Mouse (Mus musculus) heart, embryonic 16.5 days (tissue): ENCODE results near the gene Slc9a8. TPM values are rescaled to one million over a fixed set of nuclear protein-coding genes. Genes with fewer than 3 reads are reported as not detected.

ENCODE experiments used
- ATAC-seq: fragments of 200-750 bp; cut with Nextera tagmentation; replicated peaks from 2 replicates; pipeline ENCODE4 v1.8.0; 2017; ENCODE audit warnings: moderate number of reproducible peaks; ENCODE audit not compliant: insufficient read depth, low FRiP score; ENCODE audit errors: extremely low read depth
- H3K27ac ChIP-seq: fragments of 300-500 bp; sonication (generic); 2 replicates; pipeline ENCODE4 v1.5.1; 2014; ENCODE audit warnings: mild to moderate bottlenecking, low read length, control low read depth, moderate library complexity
- H3K27me3 ChIP-seq: fragments of 300-500 bp; sonication (generic); 2 replicates; pipeline ENCODE4 v1.6.1; 2014; ENCODE audit warnings: low read length, mixed read lengths; ENCODE audit not compliant: control insufficient read depth, insufficient read depth
- H3K36me3 ChIP-seq: fragments of 300-500 bp; sonication (generic); 2 replicates; pipeline ENCODE4 v1.6.1; 2014; ENCODE audit not compliant: control insufficient read depth, insufficient read depth
- H3K4me1 ChIP-seq: fragments of 300-500 bp; sonication (generic); 2 replicates; pipeline ENCODE4 v1.6.1; 2014; ENCODE audit warnings: low read length, mixed read lengths; ENCODE audit not compliant: control insufficient read depth, insufficient read depth
- H3K4me2 ChIP-seq: fragments of 300-500 bp; sonication (generic); 2 replicates; pipeline ENCODE4 v1.6.1; 2014; ENCODE audit warnings: low read depth, mild to moderate bottlenecking, control low read depth, low read length
- H3K4me3 ChIP-seq: fragments of 300-500 bp; sonication (generic); 2 replicates; pipeline ENCODE4 v1.5.1; 2014; ENCODE audit warnings: mild to moderate bottlenecking, control low read depth, low read length
- H3K9ac ChIP-seq: fragments of 300-500 bp; sonication (generic); 2 replicates; pipeline ENCODE4 v1.6.1; 2014; ENCODE audit warnings: low read length, control low read depth
- H3K9me3 ChIP-seq: fragments of 300-500 bp; sonication (generic); replicated peaks from 2 replicates; pipeline ENCODE4 v1.6.1; 2016; ENCODE audit warnings: low read length; ENCODE audit not compliant: control insufficient read depth
- WGBS: fragments of 180-500 bp; shearing (Covaris S2); extraction: QIAGEN DNeasy Blood & Tissue Kit; methylation state at CpG from one replicate; pipeline ENCODE4 v1.1.7; 2014; 5-methylcytosine and 5-hydroxymethylcytosine counted together
- polyA plus RNA-seq: library from polyadenylated mRNA; unstranded; fragments of >200 nt; fragmentation: Nextera tagmentation; extraction: Ambion mirVana; gene quantifications from 2 replicates; pipeline ENCODE4 v1.2.1, GENCODE M21; 2015

The Slc9a8 gene
- polyA plus RNA-seq, 1 experiment from 2014 or later, result 19.1 TPM

DNA sequence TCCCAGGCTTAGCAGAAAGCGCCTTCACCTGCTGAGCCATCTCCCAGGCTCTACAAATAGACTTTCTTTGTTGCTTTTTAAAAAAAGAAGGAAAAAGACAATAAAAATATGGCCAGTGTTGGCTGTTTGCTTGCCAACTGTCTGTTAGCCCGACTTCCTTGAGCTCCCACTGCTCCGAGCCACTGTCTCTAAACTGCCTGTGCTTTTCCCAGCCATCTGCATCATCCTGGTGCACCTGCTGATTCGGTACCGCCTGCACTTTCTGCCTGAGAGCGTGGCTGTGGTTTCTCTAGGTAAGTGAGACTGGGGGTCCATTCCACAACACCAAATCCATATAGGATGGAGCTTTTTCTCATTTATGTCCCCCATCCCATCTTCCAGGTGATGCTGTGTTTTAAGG, 13.1 kb downstream of the Slc9a8 start:
- no peak overlapping the region for H3K4me2 ChIP-seq
- H3K9ac ChIP-seq, result no peak overlapping the region
- H3K27me3 ChIP-seq, result no peaks in the 10 kb centered on the region
- H3K4me1 ChIP-seq, result no peaks in the 10 kb centered on the region
- no peak for ATAC-seq
- H3K36me3 ChIP-seq, result peaks cover 19% of the 10 kb centered on the region
- no peak overlapping the region for H3K4me3 ChIP-seq
- no peak overlapping the region for H3K27ac ChIP-seq
- no peaks in the 10 kb centered on the region for H3K9me3 ChIP-seq
- WGBS, result 88% methylated on average over 6 of the region's 6 CpGs

DNA sequence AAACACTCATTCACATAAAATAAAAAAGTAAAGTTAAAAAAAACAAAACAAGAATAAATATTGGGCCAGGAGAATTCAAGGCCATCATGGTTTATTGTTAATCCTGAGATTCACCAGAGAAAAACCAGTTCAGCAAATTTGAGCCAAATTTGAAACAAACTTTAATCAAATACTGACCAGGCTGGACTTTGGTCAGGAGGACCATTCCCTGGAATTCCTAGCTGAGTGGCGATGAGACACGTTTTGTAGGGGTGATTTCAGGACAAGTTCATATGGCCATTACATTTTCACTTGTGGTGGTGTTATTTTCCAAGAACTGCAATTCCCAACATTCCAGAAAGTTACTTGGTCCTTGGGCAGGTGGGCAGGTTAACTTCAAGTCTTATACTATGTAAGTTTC, 14.1 kb downstream of the Slc9a8 start:
- H3K27me3 ChIP-seq, result no peaks in the 10 kb centered on the region
- no peak overlapping the region for H3K9ac ChIP-seq
- peaks cover 19% of the 10 kb centered on the region; the same call in 1 of the 2 replicates for H3K36me3 ChIP-seq
- no peak overlapping the region for H3K27ac ChIP-seq
- no peak overlapping the region for H3K4me3 ChIP-seq
- H3K9me3 ChIP-seq, result no peaks in the 10 kb centered on the region
- H3K4me1 ChIP-seq, result no peaks in the 10 kb centered on the region
- ATAC-seq, result no peak
- 95% methylated on average over 2 of the region's 2 CpGs for WGBS
- no peak overlapping the region for H3K4me2 ChIP-seq

DNA sequence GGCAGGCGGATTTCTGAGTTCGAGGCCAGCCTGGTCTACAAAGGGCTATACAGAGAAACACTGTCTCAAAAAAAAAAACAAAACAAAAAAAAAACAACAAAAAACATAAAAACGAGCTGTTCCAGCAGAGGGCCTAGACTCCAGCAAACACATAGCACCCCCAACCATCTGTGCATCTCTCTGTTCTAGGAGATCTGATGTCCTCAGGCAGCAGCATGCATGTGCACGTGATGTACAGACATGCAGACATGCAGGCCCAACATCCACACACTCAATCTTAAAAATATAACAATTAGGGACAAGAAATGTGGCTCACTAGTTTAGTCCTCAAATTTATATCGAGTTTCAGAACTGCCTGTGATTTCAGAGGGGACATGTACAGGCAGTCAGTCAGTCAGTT, 14.9 kb downstream of the Slc9a8 start:
- Histone ChIP-seq H3K9me3 (no peaks in the 10 kb centered on the region), H3K4me2 (no peak overlapping the region), H3K9ac (no peak overlapping the region), H3K4me3 (no peak overlapping the region), H3K36me3 (peaks cover 25% of the 10 kb centered on the region), H3K4me1 (no peaks in the 10 kb centered on the region), H3K27ac (no peak overlapping the region), H3K27me3 (no peaks in the 10 kb centered on the region)
- WGBS, result 93% methylated on average over 5 of the region's 5 CpGs
- ATAC-seq, result no peak

DNA sequence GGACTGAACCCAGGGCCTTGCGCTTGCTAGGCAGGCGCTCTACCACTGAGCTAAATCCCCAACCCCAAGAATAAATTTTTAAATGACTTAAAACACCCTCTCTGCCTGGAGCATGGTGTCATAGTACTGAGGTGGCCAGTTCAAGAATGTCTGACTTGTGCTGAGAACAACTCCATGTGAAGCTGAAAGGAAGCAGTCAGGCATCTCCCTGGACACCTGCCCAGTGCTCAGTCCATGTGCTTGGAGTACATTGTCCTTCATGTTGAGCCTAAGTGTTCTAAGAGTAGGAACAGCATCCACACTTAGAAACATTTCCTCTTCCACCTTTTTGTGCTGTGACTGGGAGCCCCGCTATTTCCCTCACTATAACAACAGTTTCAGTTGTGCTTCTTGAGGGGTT, 17.9 kb downstream of the Slc9a8 start:
- H3K27me3 ChIP-seq, result no peaks in the 10 kb centered on the region
- WGBS, result 89% methylated on average over 3 of the region's 3 CpGs

DNA sequence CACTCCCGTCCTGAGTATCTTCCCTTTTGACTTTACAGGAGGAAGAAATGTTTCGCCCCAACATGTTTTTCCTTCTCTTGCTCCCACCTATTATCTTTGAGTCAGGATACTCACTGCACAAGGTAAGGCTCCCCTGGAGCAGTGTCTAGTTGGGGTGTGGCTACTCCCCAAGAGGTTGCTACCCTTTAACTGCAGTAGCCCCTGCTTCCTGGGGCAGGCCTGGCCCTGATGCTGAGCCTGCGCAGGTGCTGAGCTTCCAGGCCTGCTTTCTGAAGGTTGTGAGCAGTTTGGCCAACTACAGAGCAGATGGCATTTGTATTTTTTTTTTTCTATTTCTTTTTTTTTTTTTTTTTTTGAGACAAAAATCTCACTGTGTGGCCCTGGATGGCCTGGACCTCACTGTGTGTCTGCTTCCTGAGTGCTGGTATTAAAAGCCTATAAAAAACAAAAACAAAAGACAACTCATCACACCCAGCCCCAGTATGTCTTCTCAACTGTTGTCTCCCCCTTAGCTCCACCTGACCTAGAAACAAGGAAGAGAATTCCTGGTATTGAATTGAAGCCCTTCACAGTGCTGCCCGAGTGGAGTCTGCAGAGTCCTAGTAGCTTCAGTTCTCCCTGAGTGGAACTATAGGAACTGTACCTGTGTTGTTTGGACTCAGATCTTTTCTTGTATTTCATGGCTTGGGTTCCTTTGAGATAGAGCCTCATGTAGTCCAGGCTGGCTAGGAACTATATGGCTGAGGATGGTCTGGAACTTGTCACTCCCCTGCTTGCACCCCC, 22.1 kb downstream of the Slc9a8 start:
- WGBS, result 89% methylated on average over 4 of the region's 4 CpGs
- Histone ChIP-seq H3K4me1 (0 out of 2 replicates have a peak, but pooled peaks cover 3% of the 10 kb centered on the region), H3K27me3 (no peaks in the 10 kb centered on the region), H3K36me3 (peaks cover 35% of the 10 kb centered on the region), H3K27ac (no peak overlapping the region), H3K9me3 (no peaks in the 10 kb centered on the region), H3K4me2 (no peak overlapping the region), H3K9ac (no peak overlapping the region), H3K4me3 (no peak overlapping the region)
- no peak for ATAC-seq

More for the DNA sequence above, 17.9 kb downstream of the Slc9a8 start:
- no peak for ATAC-seq
- Histone ChIP-seq H3K9me3 (no peaks in the 10 kb centered on the region), H3K4me3 (no peak overlapping the region), H3K9ac (no peak overlapping the region), H3K4me2 (no peak overlapping the region), H3K4me1 (no peaks in the 10 kb centered on the region), H3K27ac (no peak overlapping the region), H3K36me3 (peaks cover 35% of the 10 kb centered on the region)

DNA sequence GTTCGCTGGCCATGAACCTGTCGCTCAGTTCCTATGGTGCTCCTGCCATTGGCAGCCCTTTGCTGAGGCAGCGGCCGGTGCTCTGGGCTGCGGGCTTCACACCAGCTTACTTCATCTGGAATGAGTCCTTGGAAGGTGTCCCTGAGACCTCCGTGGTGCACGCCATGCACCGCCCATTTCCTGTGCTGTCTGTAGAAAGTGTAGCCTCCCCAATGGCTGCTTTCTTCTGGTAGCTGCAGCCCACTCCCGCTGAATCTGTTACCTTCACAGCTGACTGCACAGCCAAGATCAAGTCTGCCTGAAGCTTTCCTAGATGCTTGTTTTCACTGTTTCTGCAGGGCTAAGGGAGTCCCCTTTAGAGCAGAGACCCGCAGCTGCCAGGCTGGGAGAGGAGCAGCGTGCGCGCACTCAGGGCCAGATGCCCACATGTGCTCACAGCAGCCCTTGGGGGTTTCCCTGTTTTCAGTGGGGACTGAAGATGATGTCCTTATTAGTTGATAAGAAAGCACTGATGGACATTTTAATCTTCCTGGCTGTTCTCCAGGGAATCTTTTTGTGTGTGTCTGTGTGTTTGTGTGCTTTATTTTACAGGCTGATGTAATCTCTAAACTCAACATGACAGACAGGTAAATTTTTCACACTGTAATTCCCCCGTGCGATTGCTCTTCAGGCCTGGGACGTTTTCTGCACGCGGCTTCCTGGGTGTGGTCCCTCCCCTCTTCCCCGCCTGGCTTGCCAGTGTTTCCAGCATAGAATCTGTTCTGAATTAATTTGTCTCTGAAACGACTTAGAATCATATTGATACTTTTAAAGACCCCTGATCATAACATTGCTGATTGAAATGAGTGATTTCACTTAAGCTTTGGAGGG, 24.6 kb downstream of the Slc9a8 start:
- H3K9ac ChIP-seq, result no peak overlapping the region
- H3K4me2 ChIP-seq, result no peak overlapping the region
- H3K27ac ChIP-seq, result peak overlapping the region; percentile 36; the same call in 1 of the 2 replicates
- 68% methylated on average over 20 of the region's 20 CpGs for WGBS
- no peak for ATAC-seq
- no peaks in the 10 kb centered on the region for H3K27me3 ChIP-seq
- H3K4me1 ChIP-seq, result 0 out of 2 replicates have a peak, but pooled peaks cover 3% of the 10 kb centered on the region
- no peaks in the 10 kb centered on the region for H3K9me3 ChIP-seq
- peaks cover 26% of the 10 kb centered on the region for H3K36me3 ChIP-seq
- H3K4me3 ChIP-seq, result no peak overlapping the region

DNA sequence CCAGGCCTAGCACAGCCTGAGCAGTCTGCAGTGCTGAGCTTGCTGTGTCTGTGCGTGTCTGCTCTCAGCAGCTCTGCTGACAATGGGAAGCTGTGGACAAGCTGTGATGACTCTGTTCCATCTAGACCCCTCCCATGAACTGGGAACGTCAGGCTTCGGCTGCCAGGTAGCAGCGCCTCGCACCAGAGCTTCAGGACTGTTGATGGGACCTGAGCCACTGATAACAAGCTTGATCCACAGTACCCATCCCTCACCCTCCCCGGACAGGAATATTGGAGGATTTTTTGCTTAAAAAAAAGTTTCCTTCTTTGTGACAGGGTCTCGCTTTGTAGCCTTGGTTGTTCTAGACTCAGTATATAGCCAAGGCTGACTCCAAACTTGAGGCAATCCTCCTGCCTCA, 25.7 kb downstream of the Slc9a8 start:
- H3K9ac ChIP-seq, result no peak overlapping the region
- no peak overlapping the region for H3K4me3 ChIP-seq
- 90% methylated on average over 7 of the region's 7 CpGs for WGBS
- no peak for ATAC-seq
- no peak overlapping the region for H3K4me2 ChIP-seq
- H3K9me3 ChIP-seq, result no peaks in the 10 kb centered on the region
- H3K4me1 ChIP-seq, result 0 out of 2 replicates have a peak, but pooled peaks cover 3% of the 10 kb centered on the region
- no peak overlapping the region for H3K27ac ChIP-seq
- peaks cover 26% of the 10 kb centered on the region for H3K36me3 ChIP-seq
- H3K27me3 ChIP-seq, result no peaks in the 10 kb centered on the region

DNA sequence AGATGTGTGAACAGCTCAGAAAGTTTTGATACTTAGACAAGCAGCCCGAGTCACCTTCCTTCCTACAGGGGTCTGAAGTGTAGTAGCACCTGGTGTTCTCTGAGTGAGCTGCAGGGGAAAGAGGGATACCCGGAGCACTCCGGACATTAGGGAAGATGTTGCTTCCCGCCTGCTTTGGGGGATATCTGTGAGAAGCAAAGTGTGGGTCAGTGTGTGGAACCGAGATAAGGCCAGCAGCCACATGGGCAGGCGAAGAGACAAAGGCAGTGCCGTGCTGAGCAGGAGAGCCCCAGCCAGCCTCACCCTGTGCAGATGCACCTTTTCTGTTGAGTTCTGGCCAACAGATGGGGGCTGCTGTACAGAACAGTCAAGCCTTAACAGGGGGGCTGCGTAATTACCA, 26.1 kb downstream of the Slc9a8 start:
- H3K4me3 ChIP-seq, result no peak overlapping the region

More for the DNA sequence above, 26.1 kb downstream of the Slc9a8 start:
- ATAC-seq, result no peak
- Histone ChIP-seq H3K4me2 (no peak overlapping the region), H3K36me3 (peaks cover 26% of the 10 kb centered on the region), H3K9me3 (no peaks in the 10 kb centered on the region), H3K9ac (no peak overlapping the region), H3K27ac (no peak overlapping the region), H3K4me1 (0 out of 2 replicates have a peak, but pooled peaks cover 3% of the 10 kb centered on the region), H3K27me3 (no peaks in the 10 kb centered on the region)
- WGBS, result 81% methylated on average over 8 of the region's 8 CpGs
